Mouse (Mus musculus) adrenal gland, postnatal 36 days (tissue): ENCODE results near the gene Mrpl43. TPM values are rescaled to one million over a fixed set of nuclear protein-coding genes. Genes with fewer than 3 reads are reported as not detected.
"Not testable (repeated sequence)": the region's sequence is repeated elsewhere in the genome, so short reads cannot be mapped to it uniquely, and the experiment has no call there.

Experiments used
- DNase-seq, 2 experiments: peaks; one replicate each; pipeline ENCODE4 v3.0.0; 2021; ENCODE audit warnings: mixed read lengths in 1 of 2
- long read RNA-seq, 2 experiments: library from polyadenylated mRNA; stranded (forward); transcript quantifications; one replicate each; pipeline ENCODE4 v2.0.0; 2021; ENCODE audit warnings: borderline sequencing depth in 2 of 2
- total RNA-seq, 2 experiments: library from RNA; stranded (reverse); gene quantifications; 2 replicates each; pipeline ENCODE4 v1.2.3; 2021

The Mrpl43 gene
- 10 to 100 TPM; 49.0 to 53.6 TPM for total RNA-seq
- long read RNA-seq, experiment 1, transcript Mrpl43-201 (3 exons, 1,398 nt), result major isoform, 115 of 124 reads
- long read RNA-seq, experiment 1, partial matches to known transcripts, result 4 of 124 reads
- long read RNA-seq, experiment 1, other reads (novel, unspliced or antisense), result 2 of 124 reads
- long read RNA-seq, experiment 2, transcript Mrpl43-201 (3 exons, 1,398 nt), result major isoform, 50 of 53 reads
- long read RNA-seq, experiment 2, partial matches to known transcripts, result 0 of 53 reads
- long read RNA-seq, experiment 2, other reads (novel, unspliced or antisense), result 3 of 53 reads

- peak; percentile 99 for DNase-seq
Observed at GRCm38 (mm10) chr19:45005957-45006712, at the start of gene Mrpl43. TSS of gene Mrpl43 (minus strand) at chr19:45006442.

GRCm38 (mm10) chr19:45054892-45055690, 48.8 kb upstream of the Mrpl43 start:
- peak; percentile 42 to 52 for DNase-seq

- DNase-seq, result no peak
Observed at GRCm38 (mm10) chr19:45053451-45053850, 47.2 kb upstream of the Mrpl43 start.

- no peak for DNase-seq
Observed at GRCm38 (mm10) chr19:45049523-45049922, 43.3 kb upstream of the Mrpl43 start.

- no peak for DNase-seq
Observed at GRCm38 (mm10) chr19:45048644-45049365, 42.6 kb upstream of the Mrpl43 start.

GRCm38 (mm10) chr19:45047935-45048643, 41.8 kb upstream of the Mrpl43 start:
- DNase-seq, result peak; percentile 53 to 59

- DNase-seq, result peak; percentile 94 to 97
Observed at GRCm38 (mm10) chr19:45047417-45047934, 41.2 kb upstream of the Mrpl43 start, which contains the start of gene Sfxn3. TSS of gene Sfxn3 (plus strand) at chr19:45047503.

- peak; percentile 91 to 93 for DNase-seq
Observed at GRCm38 (mm10) chr19:45046523-45047321, 40.5 kb upstream of the Mrpl43 start.

GRCm38 (mm10) chr19:45045651-45046050, 39.4 kb upstream of the Mrpl43 start, which contains the start of gene Pdzd7:
TSS of gene Pdzd7 (minus strand) at chr19:45045717.
- DNase-seq, result no peak

- DNase-seq, result no peak
Observed at GRCm38 (mm10) chr19:45045236-45045635, 39.0 kb upstream of the Mrpl43 start.

- DNase-seq, result no peak
Observed at GRCm38 (mm10) chr19:45044389-45044927, 38.2 kb upstream of the Mrpl43 start.

- DNase-seq, result no peak
Observed at GRCm38 (mm10) chr19:45040214-45040613, 34.0 kb upstream of the Mrpl43 start.

GRCm38 (mm10) chr19:45038198-45038597, 32.0 kb upstream of the Mrpl43 start:
- not testable (repeated sequence) for DNase-seq

- peak; percentile 81 to 88 for DNase-seq
Observed at GRCm38 (mm10) chr19:45036867-45037266, 30.6 kb upstream of the Mrpl43 start.

- DNase-seq, result peak in 1 of 2 experiments; percentile 33
Observed at GRCm38 (mm10) chr19:45032570-45033332, 26.5 kb upstream of the Mrpl43 start.

- peak; percentile 79 to 84 for DNase-seq
Observed at GRCm38 (mm10) chr19:45031780-45032179, 25.5 kb upstream of the Mrpl43 start.

- DNase-seq, result peak; percentile 82 to 90
Observed at GRCm38 (mm10) chr19:45030746-45031693, 24.8 kb upstream of the Mrpl43 start.
